Mouse (Mus musculus) MEL (cell line): ENCODE data around the gene Ap1m1.

Source experiments
- CTCF ChIP-seq, 3 experiments: IDR thresholded peaks in 2 of 3; conservative IDR thresholded peaks in 1 of 3; 2 replicates each; pipeline ENCODE4 v1.5.1; 2011 to 2012; ENCODE audit warnings: low read length in 3 of 3, low read depth in 2 of 3, mild to moderate bottlenecking in 2 of 3, improper control_type of control experiment in 1 of 3, inconsistent platforms in 1 of 3, mixed read lengths in 1 of 3, moderate library complexity in 1 of 3; ENCODE audit not compliant: control insufficient read depth in 1 of 3, insufficient read depth in 1 of 3, poor library complexity in 1 of 3, severe bottlenecking in 1 of 3
- ETS1 ChIP-seq: IDR thresholded peaks from 2 replicates; pipeline ENCODE4 v1.6.1; 2012; ENCODE audit warnings: low read depth, mild to moderate bottlenecking, inconsistent platforms, low read length, improper control_type of control experiment, moderate library complexity
- MAX ChIP-seq: IDR thresholded peaks from 2 replicates; pipeline ENCODE4 v1.6.1; 2011; ENCODE audit warnings: low read length, improper control_type of control experiment
- RCOR1 ChIP-seq: IDR thresholded peaks from 2 replicates; pipeline ENCODE4 v1.6.1; 2012; ENCODE audit warnings: low read depth, mild to moderate bottlenecking, inconsistent platforms, low read length, improper control_type of control experiment

DNA sequence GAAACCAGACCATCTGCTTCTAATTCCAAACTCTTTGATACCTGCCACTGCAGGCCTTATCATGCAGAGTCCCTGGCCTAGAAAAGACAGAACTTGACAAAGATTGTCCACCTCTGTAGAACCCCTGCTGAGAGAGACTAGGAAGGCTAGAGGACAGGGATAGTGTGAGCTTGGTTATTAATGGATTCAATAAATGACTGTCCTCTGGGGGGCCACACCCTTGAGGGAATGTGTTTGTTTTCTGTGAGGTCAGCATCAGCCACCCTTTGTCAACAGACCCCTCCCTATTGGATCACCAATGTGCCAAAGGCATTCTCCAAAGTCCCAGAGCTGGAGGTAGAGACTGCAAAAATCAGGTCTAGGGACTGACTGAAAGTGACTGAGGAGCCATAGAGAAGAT is 47.8 kb upstream of the Ap1m1 start:
- TF ChIP-seq CTCF (IDR thresholded peaks at IDR 0.05 in 2 of 3, conservative IDR thresholded peaks at IDR 0.05 in 1 of 3; ENCODE audit: control insufficient read depth in 1 of 3, insufficient read depth in 1 of 3, low read depth in 2 of 3, low read length in 3 of 3, poor library complexity in 1 of 3, severe bottlenecking in 1 of 3), result no peak
- TF ChIP-seq MAX, result no peak
- no peak for TF ChIP-seq ETS1
- no peak for TF ChIP-seq RCOR1
